Mouse (Mus musculus) testis, adult 2 months (tissue): ENCODE data around the gene Dock1.

ENCODE experiments used
- CTCF ChIP-seq: fragments of 200-500 bp; IDR thresholded peaks from 2 replicates; pipeline ENCODE4 v1.5.1; 2012; ENCODE audit warnings: low read depth, mild to moderate bottlenecking, inconsistent platforms, low read length, moderate library complexity; ENCODE audit not compliant: control insufficient read depth, insufficient read depth, insufficient replicate concordance
- POLR2A ChIP-seq: fragments of 200-500 bp; IDR thresholded peaks from 2 replicates; pipeline ENCODE4 v1.6.1; 2012; ENCODE audit warnings: low read depth, mild to moderate bottlenecking, inconsistent platforms, low read length, moderate library complexity; ENCODE audit not compliant: control insufficient read depth

- TF ChIP-seq CTCF (no peak), POLR2A (no peak)
These were observed 358.3 kb downstream of the Dock1 start for GRCm38 (mm10) chr7:135028716-135029115.
